Mouse (Mus musculus): ENCODE data around the gene Slpi.

Gene Slpi

DNA sequence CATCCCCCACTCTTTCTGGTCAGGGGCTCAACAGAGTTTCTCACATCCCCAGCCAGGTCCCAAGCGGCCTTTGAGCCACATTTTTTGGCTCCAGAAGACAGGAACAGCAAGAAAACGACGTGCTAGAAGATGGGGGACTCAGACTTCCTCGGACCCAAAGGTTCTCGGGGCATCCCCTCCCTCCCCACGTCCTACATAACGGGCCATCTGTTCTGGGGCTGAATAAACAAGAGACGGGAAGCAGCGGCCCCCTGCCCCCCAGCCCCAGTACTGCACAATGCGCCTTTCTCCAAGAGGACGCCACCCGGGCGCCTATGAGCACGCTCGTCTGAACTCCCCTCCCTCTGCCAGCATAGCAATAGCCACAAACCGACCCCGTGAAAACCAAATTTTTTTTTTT lies at the start of gene Slpi:
TSS of gene Slpi (minus strand) at position 76 of the 400 bp plus-strand sequence.
- DNase-seq (ENCODE audit: low spot score): no peak

DNA sequence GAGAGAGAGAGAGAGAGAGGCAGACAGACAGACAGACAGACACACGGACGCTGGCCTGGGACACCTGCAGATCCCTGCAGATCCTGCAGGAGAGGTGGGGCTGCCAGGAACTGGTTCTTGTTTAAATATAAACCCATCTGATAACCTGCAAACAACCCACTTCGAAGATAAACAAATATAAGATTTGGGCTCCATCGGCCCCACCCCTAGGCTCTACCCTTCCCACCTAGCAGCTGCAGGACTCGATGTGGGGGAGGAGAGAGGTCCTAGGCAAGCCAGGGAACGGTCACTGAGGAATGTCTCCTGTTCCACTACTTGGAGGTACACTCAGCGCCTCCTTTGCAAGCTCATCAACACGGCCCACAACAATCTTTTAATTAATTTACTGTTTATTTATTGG lies 49.4 kb upstream of the Slpi start:
- DNase-seq (ENCODE audit: low spot score): no peak

DNA sequence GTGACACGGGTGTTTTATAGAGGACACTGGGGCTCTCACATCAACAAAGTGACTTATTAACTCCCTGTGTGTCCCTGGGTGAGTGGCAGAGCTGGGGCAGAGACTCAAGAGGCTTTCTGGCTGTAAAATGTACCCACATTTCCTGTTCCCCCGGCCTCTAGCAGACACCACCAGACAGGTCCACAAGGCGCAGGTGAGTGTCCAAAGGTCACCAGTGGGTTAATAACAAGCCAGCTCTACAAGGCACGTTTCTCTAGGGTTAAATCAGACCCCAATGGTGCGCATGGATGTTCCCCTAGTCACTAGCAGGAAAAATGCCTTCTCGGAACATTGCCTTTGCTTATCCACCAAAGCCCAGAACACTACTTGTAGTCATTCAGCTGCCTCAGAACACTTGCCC lies 48.8 kb upstream of the Slpi start:
- DNase-seq (ENCODE audit: low spot score): no peak

DNA sequence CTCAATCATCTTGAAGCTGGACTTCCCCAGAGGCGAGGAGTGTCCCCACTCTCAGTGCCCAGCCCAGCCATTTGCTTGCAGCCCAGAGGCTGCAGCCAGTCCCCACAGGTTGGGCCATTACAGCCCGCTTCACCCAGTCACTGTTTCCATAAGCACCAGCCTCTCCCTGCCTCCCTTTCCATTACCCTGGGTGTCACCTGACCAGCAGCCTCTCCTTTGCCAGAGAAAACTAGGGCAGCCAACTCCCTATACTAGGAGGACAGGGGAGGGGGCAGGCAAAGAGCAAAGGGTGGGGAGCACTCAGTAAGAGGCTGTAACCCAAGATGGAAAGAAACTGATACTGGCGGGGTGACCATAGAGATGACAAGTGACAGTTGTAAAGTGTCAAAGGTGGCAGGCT lies 48.1 kb upstream of the Slpi start:
- no peak for DNase-seq (ENCODE audit: low spot score)

DNA sequence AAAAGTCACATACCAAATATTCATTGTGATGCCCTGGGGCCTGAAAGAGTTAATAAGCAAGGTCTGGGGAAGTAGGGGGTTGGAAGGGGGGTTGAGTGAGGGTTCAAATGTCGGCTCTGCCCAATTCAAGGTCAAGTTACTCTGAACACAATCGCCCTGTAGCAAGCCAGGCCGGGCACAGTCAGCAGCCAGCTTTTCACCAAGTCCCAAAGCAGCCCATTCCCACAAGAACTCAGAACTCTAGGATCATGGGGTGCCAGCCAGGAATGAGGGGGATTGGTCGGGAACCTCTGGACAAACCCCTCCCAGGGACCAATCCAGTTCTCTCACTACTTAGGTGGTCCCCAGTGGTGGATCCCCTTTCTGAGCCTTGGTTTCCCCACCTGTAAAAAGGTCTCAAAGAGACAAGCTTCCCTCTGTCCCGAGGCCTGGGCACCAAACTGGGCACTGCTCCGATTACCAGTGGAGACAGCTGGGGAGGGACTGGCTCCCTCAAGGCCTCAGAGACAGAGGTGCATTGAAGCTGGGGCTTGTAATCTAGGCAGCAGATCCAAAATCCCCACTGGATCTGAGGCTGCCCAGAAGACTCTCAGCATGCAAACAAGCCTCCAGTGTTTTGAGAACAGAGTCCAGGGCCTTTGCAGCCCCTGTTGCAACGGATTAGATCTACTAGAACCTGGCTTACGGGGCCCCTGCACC lies 47.5 kb upstream of the Slpi start:
- no peak for DNase-seq (ENCODE audit: low spot score)

DNA sequence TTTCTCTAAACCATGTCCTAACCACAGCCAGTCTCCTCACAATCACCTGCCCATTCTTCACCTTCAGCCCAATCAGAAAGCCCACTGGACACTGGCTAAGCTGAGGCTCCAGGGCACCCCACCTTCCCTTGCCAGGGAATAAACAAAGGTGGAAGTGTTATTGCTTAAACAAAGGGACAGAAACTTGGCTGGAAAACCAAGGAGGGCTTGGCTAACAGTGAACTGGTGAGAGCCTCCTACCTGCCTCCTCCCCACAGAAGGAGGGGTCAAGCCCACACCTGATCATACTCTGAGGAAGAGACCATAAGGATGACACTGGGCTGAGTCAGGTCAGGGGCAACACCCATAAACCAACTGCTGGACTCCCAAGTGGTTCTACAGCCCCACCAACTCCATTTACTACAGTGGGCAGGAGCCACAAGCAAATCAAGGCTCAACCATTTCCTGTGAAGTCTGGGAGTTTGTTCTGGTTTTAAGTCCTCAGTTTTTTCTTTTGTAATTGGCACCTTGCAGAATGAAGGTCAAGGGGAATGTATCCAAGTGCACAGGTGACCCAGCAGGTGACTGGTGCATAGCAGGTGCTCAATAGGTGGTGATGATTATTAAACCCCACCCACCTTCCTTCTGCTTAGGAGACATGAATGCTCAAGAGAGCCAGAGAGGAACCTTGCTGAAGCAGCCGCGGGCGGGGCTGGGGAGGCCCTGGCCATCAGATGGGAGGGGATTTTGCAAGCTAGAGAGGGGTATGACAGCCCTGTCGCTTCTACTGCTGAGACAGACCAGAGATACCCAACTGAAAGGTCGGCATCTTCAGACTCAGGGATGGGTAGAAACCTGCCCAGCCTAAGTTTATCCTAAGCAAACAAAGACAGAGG lies 46.6 kb upstream of the Slpi start:
- DNase-seq (ENCODE audit: low spot score): no peak

DNA sequence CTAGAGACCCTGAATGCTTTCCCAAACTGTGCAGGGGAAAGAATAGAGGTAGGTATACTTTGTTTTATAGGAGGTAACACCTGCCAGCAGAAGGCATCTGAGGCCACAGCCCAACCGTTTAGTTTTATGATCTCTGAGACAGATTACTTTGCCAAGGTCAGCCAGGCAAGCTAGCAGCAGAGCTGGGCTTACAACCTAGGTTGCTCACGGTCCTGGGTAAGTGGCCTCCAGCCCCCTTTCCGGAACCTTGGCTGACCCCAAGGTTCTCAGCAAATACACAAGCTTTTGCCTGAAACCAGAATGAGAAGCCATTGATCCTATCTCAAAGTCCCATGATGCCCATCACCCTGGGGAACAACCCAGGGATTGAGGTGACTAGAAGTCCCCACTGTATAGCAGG lies 45.8 kb upstream of the Slpi start:
- DNase-seq (ENCODE audit: low spot score): no peak

DNA sequence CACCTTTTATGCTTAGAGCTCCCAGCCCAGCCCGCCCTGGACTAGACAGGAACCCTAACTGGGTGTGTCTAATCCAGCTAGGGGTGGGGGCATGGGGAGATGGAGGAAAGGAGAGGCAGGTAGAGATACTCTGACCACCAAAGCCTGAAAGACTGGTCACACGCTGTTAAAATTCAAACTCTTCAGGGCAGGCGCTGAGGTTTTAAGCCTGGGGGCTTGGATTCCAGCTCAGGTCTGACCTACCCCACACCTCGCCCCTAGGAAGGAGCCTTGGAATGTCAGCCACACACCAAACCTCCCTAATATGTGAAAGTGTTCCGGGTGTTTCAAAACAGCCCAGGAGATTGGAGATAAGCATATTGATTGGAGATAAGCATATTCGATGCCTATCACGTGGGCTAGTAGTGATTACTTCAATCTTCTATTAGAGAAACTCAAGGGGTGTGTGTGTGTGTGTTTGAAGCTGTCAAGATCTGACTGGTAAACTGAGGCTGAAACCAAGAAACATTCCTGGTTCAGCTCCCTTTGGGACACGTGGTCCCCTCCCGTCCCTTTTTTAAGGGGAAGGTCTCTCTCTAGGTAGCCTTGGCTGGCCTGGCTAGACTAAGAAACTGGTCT lies 44.5 kb upstream of the Slpi start:
- DNase-seq (ENCODE audit: low spot score): no peak

DNA sequence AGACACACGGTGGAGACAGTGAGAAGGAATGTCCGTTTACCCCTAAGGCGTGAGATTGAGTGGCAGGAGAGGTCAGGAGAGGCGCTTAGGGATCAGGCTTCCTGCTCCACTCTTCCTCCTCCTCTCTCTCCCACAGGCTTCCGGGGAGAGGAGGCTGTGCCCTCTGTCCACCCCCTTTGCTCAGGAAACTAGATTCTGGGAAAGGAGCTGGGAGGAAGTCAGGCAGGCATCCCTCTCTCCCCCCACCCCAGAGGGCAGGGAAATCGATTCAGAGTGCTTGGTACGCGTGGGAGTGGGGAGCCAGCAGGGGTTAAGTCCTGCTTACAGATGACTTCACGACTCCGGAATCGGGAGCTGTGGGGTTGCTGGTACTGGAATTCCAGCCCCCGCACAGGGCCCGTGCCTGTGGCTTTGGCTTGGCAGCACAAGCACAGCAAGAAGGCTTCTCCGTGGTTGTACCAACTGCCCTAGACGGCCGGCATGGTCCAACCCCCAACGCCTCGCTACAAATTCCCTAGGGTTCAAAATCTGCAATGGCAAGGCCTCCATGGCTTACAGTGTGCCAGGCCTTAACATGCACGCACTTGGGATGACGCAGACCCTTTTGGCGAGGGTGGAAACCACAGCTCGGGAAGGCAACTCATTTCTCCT lies 43.8 kb upstream of the Slpi start:
- no peak for DNase-seq (ENCODE audit: low spot score)

DNA sequence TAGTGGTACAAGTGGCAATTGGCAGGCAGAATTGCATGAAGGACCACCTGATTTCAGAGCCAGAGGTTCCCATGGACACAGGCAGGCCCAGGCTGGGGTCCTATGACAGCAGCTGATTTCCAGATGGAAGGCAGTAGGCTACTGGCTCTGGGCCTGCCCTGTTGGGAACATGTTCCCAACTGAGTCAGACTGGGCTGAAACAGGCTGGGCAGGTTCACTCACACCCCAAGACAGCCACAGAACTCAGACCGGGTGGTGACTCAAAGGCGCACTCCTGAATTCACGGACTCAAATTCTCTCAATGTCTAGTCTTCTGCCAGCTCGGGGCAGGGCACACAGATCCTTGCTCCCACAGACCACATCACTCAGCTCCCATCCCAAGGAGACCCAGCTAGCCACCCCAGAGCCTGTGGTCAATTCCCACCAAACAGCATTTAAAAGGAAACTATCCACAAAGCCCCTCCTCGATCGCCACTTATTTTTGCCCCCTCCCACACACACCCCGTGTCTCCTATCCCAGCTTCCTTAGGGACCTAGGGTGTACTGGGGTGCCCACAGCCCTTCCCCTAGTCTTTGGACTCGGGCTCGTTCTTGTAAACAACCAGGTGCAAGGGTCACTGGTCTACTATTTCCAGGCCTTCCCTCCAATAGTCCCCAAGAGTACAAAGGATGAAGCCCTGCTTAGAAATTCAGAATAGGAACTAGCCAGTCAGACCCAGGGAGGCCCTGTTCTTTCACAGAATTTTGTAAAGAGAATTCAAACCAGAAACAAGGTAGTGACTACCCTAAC lies 43.0 kb upstream of the Slpi start:
- DNase-seq (ENCODE audit: low spot score): no peak

DNA sequence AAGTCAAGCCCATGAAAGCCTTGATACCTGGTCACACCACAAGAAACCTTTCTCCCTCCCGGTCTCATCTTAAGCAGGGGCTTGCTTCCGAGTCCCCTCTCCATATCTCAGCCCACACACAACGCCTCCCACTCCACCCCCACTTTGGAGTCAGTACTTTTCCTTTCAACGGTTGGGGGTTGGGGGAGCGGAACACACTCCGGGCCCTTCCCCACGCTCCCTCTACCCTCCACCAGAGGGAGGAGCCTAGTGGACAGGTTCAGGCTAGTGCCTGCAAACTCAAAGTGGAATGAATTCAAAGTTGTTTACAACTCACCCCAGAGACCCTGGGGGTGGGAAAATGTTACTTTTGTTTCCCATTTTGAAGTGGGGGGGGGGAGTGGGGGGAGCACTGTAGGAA lies 41.8 kb upstream of the Slpi start:
- DNase-seq (ENCODE audit: low spot score): no peak

DNA sequence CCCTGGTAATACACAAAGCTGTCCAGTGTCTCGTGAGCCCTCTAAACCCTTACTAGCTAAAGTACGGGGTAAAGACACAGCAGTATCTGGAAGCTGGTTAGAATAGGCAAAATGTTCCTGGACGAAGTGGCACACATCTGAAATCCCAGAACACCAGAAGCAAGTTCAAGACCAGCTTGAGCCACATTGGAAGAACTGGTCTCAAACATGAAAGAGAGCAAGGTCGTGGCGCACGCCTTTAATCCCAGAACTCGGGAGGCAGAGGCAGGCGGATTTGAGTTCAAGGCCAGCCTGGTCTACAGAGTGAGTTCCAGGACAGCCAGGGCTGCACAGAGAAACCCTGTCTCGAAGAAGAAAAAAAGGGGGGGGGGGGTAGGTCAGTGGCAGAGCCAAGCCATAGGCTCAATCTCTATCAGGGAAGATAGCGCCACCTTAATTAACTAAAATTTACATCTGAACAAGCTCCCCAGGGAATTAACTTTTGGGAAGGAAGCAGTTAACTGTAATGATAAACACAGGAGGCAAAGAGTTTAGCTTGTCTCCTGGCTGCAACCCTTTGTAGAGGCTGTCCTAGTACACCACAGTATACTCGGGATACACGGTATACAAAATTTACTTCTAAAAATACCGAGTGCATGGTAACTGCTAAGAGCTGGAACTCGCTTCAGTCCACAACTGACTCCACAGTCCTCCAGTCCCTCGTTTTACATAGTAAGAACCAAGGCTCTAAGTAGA lies 41.2 kb upstream of the Slpi start:
- no peak for DNase-seq (ENCODE audit: low spot score)

DNA sequence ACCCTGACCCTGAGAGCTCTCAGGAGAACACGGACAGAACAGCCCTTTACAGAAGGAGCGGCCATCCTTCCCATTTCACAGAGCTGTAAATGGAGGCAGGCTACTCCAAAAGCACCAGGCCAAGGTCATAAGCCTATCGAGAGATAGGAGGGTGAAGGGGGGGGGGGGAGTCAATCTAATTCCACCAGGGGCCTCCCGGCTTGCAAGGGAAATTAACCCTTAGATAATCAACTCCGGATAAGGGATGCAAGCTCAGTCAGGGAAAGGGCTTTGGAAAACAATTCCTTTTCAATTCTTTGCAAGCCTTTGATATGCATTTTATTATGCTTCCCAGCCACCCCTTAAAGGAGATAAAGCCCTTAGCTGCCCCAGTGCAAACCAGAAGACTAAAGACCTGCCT lies 39.6 kb upstream of the Slpi start:
- no peak for DNase-seq (ENCODE audit: low spot score)

DNA sequence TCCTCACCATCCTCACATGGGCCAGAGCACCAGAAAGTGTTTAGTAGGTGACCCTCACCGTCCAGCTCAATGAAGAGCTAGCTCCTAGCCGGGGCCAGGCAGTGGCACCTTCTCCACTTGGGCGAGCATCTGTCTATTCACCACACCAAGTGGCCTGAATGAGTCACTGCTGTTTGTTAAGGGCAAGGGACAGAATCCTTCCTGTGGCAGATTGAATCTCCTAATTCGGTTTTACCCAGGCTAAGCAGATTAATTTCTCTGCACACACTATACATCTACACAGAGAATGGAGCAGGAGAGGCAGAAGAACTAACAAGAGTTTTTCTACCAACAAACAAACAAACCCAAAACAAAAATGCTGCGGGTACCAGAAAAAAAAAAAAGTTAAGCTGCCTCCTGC lies 38.1 kb upstream of the Slpi start:
- DNase-seq (ENCODE audit: low spot score): no peak

DNA sequence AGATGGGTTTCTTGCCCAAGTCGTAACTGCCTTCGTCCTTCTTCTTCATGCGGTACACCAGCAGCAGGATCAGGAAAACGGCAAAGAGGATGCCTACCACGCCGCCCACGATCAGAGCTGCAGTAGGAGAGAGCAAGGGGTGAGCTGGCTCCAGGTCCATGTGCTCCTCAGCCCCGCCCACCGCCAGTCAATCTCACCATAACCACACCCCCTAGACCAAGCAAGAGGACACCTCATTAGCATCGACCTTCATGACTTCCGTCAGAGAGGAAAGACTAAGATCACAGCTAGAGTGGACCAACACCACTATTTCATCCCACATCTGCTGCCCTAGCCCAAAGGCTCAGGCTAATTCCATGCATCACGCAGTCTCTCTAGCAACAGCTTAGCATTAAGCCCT lies 37.2 kb upstream of the Slpi start:
- no peak for DNase-seq (ENCODE audit: low spot score)

DNA sequence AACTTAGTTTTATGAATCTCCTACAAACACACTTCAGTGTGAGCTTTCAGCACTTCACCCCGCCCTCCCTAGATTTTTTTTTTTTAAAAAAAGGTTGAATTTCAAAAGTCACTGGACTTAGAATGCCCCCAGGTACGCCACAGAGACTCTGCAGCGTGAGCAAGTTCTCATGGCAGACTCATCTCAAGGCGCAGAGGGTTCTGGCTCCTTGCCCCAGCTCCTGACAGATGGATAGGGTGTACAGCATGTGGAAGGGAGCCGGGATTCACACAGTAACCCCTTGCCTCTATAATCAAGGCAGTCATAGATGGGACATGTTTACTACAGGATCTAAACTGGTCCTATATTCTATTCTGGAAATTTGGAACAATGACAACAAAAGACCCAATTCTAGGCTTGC lies 36.5 kb upstream of the Slpi start:
- DNase-seq (ENCODE audit: low spot score): no peak

DNA sequence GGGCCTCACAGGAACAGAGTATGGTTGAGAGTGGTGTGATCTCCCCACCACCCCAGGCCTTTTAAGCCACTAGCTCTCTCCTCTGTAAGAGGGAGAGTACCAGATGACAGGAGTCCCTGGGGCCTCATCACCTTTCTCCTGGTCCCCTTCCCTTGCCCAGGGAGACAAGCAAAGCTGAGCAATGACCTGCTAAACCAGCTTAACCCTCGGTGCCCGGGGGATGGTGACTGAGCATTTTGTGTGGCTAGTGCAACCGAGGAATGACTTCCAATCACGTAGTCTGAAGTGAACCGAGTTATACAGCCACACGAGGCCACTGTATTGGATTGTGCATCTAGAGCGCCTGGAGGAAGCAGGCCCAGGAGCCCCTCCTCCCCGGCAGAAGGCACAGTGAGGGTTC lies 35.5 kb upstream of the Slpi start:
- no peak for DNase-seq (ENCODE audit: low spot score)

DNA sequence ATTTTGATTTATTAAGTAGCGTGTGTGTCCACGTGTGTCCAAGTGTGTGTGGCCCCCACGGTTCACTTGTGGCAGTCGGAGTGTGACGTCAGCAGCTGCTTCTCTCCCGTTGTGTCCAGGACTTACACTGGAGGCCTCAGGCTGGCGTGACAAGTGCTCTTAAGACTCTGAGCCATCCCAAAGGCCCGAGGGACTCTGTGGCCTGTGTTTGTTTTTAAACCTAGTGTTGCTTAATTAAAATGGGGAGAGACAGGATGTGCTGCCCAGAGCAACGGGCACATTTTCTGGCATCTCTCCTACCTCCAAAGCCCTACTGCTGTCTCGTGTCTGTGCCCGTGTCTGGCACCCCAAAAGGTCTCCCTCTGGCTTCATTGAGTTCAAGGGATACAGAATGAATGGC lies 34.6 kb upstream of the Slpi start:
- DNase-seq (ENCODE audit: low spot score): no peak

DNA sequence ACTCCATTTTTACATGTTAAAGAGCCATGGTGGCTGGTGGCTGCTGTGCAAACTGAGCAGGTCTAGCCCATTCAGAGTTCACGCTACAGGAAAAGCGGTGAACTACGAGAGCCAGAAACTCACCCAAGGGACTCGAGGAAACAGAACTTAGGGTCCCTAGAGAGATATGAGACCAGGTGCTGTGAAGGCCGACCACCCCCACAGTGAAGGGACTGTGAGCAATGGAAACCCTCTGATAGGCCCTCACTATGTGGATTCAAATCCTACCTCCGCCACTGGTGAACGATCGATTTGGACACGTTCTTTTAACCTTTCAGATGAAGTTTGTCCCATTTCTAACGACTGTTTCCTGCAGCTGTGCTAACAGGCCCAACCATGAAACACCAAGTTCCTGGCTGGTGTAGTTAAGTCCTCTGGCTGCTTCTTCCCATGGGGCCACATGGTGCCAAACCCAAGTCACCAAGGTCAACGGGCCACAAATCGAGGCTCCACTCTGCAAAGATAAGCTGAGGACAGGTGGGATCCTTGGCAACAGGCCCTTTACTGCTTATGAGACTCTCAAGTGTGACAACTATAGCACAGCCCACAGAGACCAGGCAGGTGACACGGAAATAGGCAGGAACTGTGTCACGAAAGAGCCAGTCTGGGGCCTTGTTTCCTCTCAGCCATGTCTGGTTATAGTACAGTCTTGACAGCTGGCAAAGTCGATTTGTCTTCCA lies 33.9 kb upstream of the Slpi start:
- no peak for DNase-seq (ENCODE audit: low spot score)

DNA sequence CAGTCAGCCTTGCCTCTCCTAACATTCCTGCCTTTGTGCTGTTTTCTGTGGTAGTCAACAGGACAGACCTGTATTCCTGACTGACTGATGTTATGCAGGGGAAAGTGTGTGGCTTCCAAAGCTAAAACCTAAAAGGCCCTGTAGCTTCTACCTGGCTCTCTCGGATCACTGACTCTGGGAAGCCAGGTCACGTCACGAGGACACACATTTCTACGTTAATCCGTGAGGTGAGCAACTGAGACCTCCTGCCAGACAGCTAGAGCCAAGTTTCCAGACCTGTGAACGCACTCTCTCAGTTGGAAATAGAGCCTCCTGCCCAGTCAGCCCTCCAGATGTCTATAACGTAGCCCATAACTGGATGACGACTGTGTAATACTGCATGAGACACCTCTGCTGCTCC lies 33.1 kb upstream of the Slpi start:
- no peak for DNase-seq (ENCODE audit: low spot score)

DNA sequence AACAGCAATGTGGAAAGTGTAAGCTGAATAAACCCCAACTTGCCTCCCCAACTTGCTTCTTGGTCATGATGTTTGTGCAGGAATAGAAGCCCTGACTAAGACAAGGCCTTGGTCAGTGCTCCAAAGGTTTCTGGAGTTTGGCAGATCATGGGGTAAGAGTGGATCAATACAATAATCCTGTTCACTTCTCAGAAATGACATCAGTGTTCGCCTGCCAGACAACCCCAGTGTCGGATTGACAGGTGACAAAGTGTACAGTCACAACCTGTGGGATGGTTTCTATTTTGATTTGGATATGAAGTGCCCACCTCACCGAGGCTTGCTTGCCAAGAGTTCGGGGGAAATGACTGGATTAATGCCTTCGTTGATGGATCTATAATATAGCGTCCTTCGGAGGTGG lies 32.4 kb upstream of the Slpi start:
- no peak for DNase-seq (ENCODE audit: low spot score)

Data from urinary bladder, postnatal 10 days (tissue).